Mouse (Mus musculus) forebrain, embryonic 16.5 days (tissue): ENCODE results near the gene Neurl1a. TPM values are rescaled to one million over a fixed set of nuclear protein-coding genes. Genes with fewer than 3 reads are reported as not detected.

ENCODE experiments used
- ATAC-seq: fragments of 200-750 bp; cut with Nextera tagmentation; 2 replicates; pipeline ENCODE4 v1.8.0; 2017; ENCODE audit warnings: mild to moderate bottlenecking, moderate library complexity
- H3K27ac ChIP-seq: fragments of 300-500 bp; sonication (generic); 2 replicates; pipeline ENCODE4 v1.5.1; 2014; ENCODE audit warnings: low read length, control low read depth
- H3K27me3 ChIP-seq: fragments of 300-500 bp; sonication (generic); replicated peaks from 2 replicates; pipeline ENCODE4 v1.6.1; 2014; ENCODE audit warnings: low read length; ENCODE audit not compliant: control insufficient read depth, insufficient read depth
- H3K36me3 ChIP-seq: fragments of 300-500 bp; sonication (generic); 2 replicates; pipeline ENCODE4 v1.6.1; 2014; ENCODE audit not compliant: control insufficient read depth, insufficient read depth
- H3K4me1 ChIP-seq: fragments of 300-500 bp; sonication (generic); replicated peaks from 2 replicates; pipeline ENCODE4 v1.6.1; 2014; ENCODE audit warnings: low read length; ENCODE audit not compliant: control insufficient read depth, insufficient read depth
- H3K4me2 ChIP-seq: fragments of 300-500 bp; sonication (generic); 2 replicates; pipeline ENCODE4 v1.6.1; 2014; ENCODE audit warnings: mild to moderate bottlenecking, low read length, control low read depth
- H3K4me3 ChIP-seq: fragments of 300-500 bp; sonication (generic); replicated peaks from 2 replicates; pipeline ENCODE4 v1.5.1; 2014; ENCODE audit warnings: mild to moderate bottlenecking, low read length, control low read depth
- H3K9ac ChIP-seq: fragments of 300-500 bp; sonication (generic); replicated peaks from 2 replicates; pipeline ENCODE4 v1.6.1; 2014; ENCODE audit warnings: low read depth, low read length, control low read depth
- H3K9me3 ChIP-seq: fragments of 300-500 bp; sonication (generic); 2 replicates; pipeline ENCODE4 v1.6.1; 2016; ENCODE audit warnings: low read length; ENCODE audit not compliant: control insufficient read depth
- WGBS: fragments of 180-500 bp; shearing (Covaris S2); extraction: QIAGEN DNeasy Blood & Tissue Kit; methylation state at CpG from one replicate; pipeline ENCODE4 v1.1.7; 2014; 5-methylcytosine and 5-hydroxymethylcytosine counted together
- polyA plus RNA-seq: library from polyadenylated mRNA; unstranded; fragments of >200 nt; fragmentation: Nextera tagmentation; extraction: Ambion mirVana; gene quantifications from 2 replicates; pipeline ENCODE4 v1.2.1, GENCODE M21; 2015

Gene Neurl1a
- polyA plus RNA-seq, 1 experiment from 2014 or later = 11.0 TPM

GRCm38 (mm10) chr19:47179272-47179809 lies 721 bp downstream of the Neurl1a start:
- H3K27me3 ChIP-seq = peaks cover 19% of the 10 kb centered on the region

GRCm38 (mm10) chr19:47180011-47180410 lies 1.4 kb downstream of the Neurl1a start:
- peak overlapping the region; percentile 65 for H3K4me3 ChIP-seq
- H3K4me1 ChIP-seq = peaks cover 15% of the 10 kb centered on the region
- peaks cover 7% of the 10 kb centered on the region for H3K9me3 ChIP-seq
- H3K36me3 ChIP-seq = no peaks in the 10 kb centered on the region
- no peak overlapping the region for H3K27ac ChIP-seq
- peaks cover 19% of the 10 kb centered on the region for H3K27me3 ChIP-seq
- no peak overlapping the region; the same call in 1 of the 2 replicates for H3K9ac ChIP-seq
- no peak for ATAC-seq
- 13% methylated on average over 8 of the region's 8 CpGs for WGBS
- H3K4me2 ChIP-seq = peak overlapping the region; percentile 90

More at GRCm38 (mm10) chr19:47179272-47179809, 721 bp downstream of the Neurl1a start:
- H3K4me1 ChIP-seq = peaks cover 15% of the 10 kb centered on the region
- peaks cover 7% of the 10 kb centered on the region for H3K9me3 ChIP-seq
- peak overlapping the region; percentile 65 for H3K4me3 ChIP-seq
- ATAC-seq = 0 out of 2 replicates have a peak, but pooled peaks have one; percentile 6
- WGBS = under 1% methylated on average over 33 of the region's 42 CpGs
- peak overlapping the region; percentile 8; the same call in 1 of the 2 replicates for H3K27ac ChIP-seq
- H3K36me3 ChIP-seq = no peaks in the 10 kb centered on the region
- peak overlapping the region; percentile 90 for H3K4me2 ChIP-seq
- H3K9ac ChIP-seq = peak overlapping the region; percentile 63

- Histone ChIP-seq H3K36me3 (no peaks in the 10 kb centered on the region), H3K4me1 (peaks cover 18% of the 10 kb centered on the region), H3K27me3 (peaks cover 15% of the 10 kb centered on the region), H3K9me3 (peaks cover 7% of the 10 kb centered on the region), H3K9ac (no peak overlapping the region), H3K27ac (no peak overlapping the region), H3K4me2 (no peak overlapping the region), H3K4me3 (no peak overlapping the region)
- no peak for ATAC-seq
- 74% methylated on average over 8 of the region's 8 CpGs for WGBS
Observed at GRCm38 (mm10) chr19:47184221-47184620, 5.6 kb downstream of the Neurl1a start.

- no peaks in the 10 kb centered on the region for H3K36me3 ChIP-seq
- peaks cover 7% of the 10 kb centered on the region for H3K9me3 ChIP-seq
- WGBS = 51% methylated on average over 4 of the region's 4 CpGs
- no peak for ATAC-seq
- no peak overlapping the region for H3K27ac ChIP-seq
- no peak overlapping the region for H3K4me3 ChIP-seq
- H3K4me2 ChIP-seq = no peak overlapping the region
- no peak overlapping the region for H3K9ac ChIP-seq
- peaks cover 13% of the 10 kb centered on the region for H3K27me3 ChIP-seq
- H3K4me1 ChIP-seq = peaks cover 13% of the 10 kb centered on the region
Observed at GRCm38 (mm10) chr19:47184736-47185135, 6.1 kb downstream of the Neurl1a start.

GRCm38 (mm10) chr19:47186514-47187275 lies 8.1 kb downstream of the Neurl1a start:
- 41% methylated on average over 15 of the region's 15 CpGs for WGBS
- no peak for ATAC-seq
- no peak overlapping the region for H3K4me2 ChIP-seq

GRCm38 (mm10) chr19:47188515-47189128 lies 10.0 kb downstream of the Neurl1a start:
- 50% methylated on average over 11 of the region's 11 CpGs for WGBS
- peak; percentile 83 for ATAC-seq

More at GRCm38 (mm10) chr19:47186514-47187275, 8.1 kb downstream of the Neurl1a start:
- H3K4me1 ChIP-seq = peaks cover 6% of the 10 kb centered on the region
- H3K36me3 ChIP-seq = no peaks in the 10 kb centered on the region
- H3K4me3 ChIP-seq = no peak overlapping the region
- no peaks in the 10 kb centered on the region for H3K27me3 ChIP-seq
- H3K27ac ChIP-seq = no peak overlapping the region
- H3K9me3 ChIP-seq = peaks cover 5% of the 10 kb centered on the region
- H3K9ac ChIP-seq = no peak overlapping the region

GRCm38 (mm10) chr19:47192158-47192557 lies 13.5 kb downstream of the Neurl1a start:
- no peak overlapping the region for H3K4me3 ChIP-seq
- no peaks in the 10 kb centered on the region for H3K36me3 ChIP-seq
- no peaks in the 10 kb centered on the region for H3K9me3 ChIP-seq
- 90% methylated on average over 5 of the region's 5 CpGs for WGBS
- no peak for ATAC-seq
- peaks cover 6% of the 10 kb centered on the region for H3K4me1 ChIP-seq
- no peaks in the 10 kb centered on the region for H3K27me3 ChIP-seq
- no peak overlapping the region for H3K9ac ChIP-seq
- no peak overlapping the region for H3K4me2 ChIP-seq
- no peak overlapping the region for H3K27ac ChIP-seq

More at GRCm38 (mm10) chr19:47188515-47189128, 10.0 kb downstream of the Neurl1a start:
- Histone ChIP-seq H3K9ac (no peak overlapping the region), H3K4me3 (no peak overlapping the region), H3K27ac (no peak overlapping the region), H3K4me1 (peaks cover 6% of the 10 kb centered on the region), H3K36me3 (no peaks in the 10 kb centered on the region), H3K27me3 (no peaks in the 10 kb centered on the region), H3K9me3 (no peaks in the 10 kb centered on the region), H3K4me2 (no peak overlapping the region)

- Histone ChIP-seq H3K9ac (no peak overlapping the region), H3K9me3 (no peaks in the 10 kb centered on the region), H3K4me3 (no peak overlapping the region), H3K27ac (no peak overlapping the region), H3K4me2 (no peak overlapping the region), H3K36me3 (no peaks in the 10 kb centered on the region), H3K27me3 (no peaks in the 10 kb centered on the region), H3K4me1 (no peaks in the 10 kb centered on the region)
- WGBS = 77% methylated on average over 13 of the region's 13 CpGs
- no peak for ATAC-seq
Observed at GRCm38 (mm10) chr19:47198671-47199350, 20.2 kb downstream of the Neurl1a start.

GRCm38 (mm10) chr19:47201972-47202371 lies 23.4 kb downstream of the Neurl1a start:
- Histone ChIP-seq H3K27me3 (no peaks in the 10 kb centered on the region), H3K36me3 (no peaks in the 10 kb centered on the region), H3K9ac (no peak overlapping the region), H3K4me3 (no peak overlapping the region), H3K4me2 (no peak overlapping the region), H3K27ac (no peak overlapping the region), H3K9me3 (no peaks in the 10 kb centered on the region), H3K4me1 (no peaks in the 10 kb centered on the region)
- no peak for ATAC-seq
- WGBS = 62% methylated on average over 12 of the region's 12 CpGs
